Mouse (Mus musculus) heart, embryonic 12.5 days (tissue): ENCODE results near the gene Fam219a. TPM values are rescaled to one million over a fixed set of nuclear protein-coding genes. Genes with fewer than 3 reads are reported as not detected.
A peak's percentile ranks its signal among the peaks of the same experiment; 100 is the strongest.

Experiments
- ATAC-seq: fragments of 200-750 bp; cut with Nextera tagmentation; 2 replicates; pipeline ENCODE4 v1.8.0; 2017; ENCODE audit warnings: moderate TSS enrichment, moderate library complexity; ENCODE audit not compliant: insufficient number of reproducible peaks, low FRiP score
- H3K27ac ChIP-seq: fragments of 300-500 bp; sonication (generic); 2 replicates; pipeline ENCODE4 v1.5.1; 2016; ENCODE audit warnings: mild to moderate bottlenecking, moderate library complexity; ENCODE audit not compliant: poor library complexity, severe bottlenecking
- H3K27me3 ChIP-seq: fragments of 300-500 bp; sonication (generic); replicated peaks from 2 replicates; pipeline ENCODE4 v1.6.1; 2016; ENCODE audit warnings: mild to moderate bottlenecking, moderate library complexity
- H3K36me3 ChIP-seq: fragments of 300-500 bp; sonication (generic); 2 replicates; pipeline ENCODE4 v1.6.1; 2016; ENCODE audit warnings: mild to moderate bottlenecking, moderate library complexity
- H3K4me1 ChIP-seq: fragments of 300-500 bp; sonication (generic); replicated peaks from 2 replicates; pipeline ENCODE4 v1.6.1; 2016; ENCODE audit warnings: mild to moderate bottlenecking
- H3K4me2 ChIP-seq: fragments of 300-500 bp; sonication (generic); 2 replicates; pipeline ENCODE4 v1.6.1; 2016; ENCODE audit warnings: mild to moderate bottlenecking, moderate library complexity
- H3K4me3 ChIP-seq: fragments of 300-500 bp; sonication (generic); 2 replicates; pipeline ENCODE4 v1.5.1; 2016; ENCODE audit warnings: mild to moderate bottlenecking
- H3K9ac ChIP-seq: fragments of 300-500 bp; sonication (generic); 2 replicates; pipeline ENCODE4 v1.6.1; 2016; ENCODE audit warnings: mild to moderate bottlenecking, moderate library complexity
- H3K9me3 ChIP-seq: fragments of 300-500 bp; sonication (generic); replicated peaks from 2 replicates; pipeline ENCODE4 v1.6.1; 2016; ENCODE audit warnings: mild to moderate bottlenecking, moderate library complexity
- WGBS: fragments of 180-500 bp; shearing (Covaris S2); methylation state at CpG from one replicate; pipeline ENCODE4 v1.1.7; 2016; 5-methylcytosine and 5-hydroxymethylcytosine counted together
- polyA plus RNA-seq: library from polyadenylated mRNA; unstranded; fragments of >200 nt; fragmentation: Nextera tagmentation; extraction: Ambion mirVana; gene quantifications from 2 replicates; pipeline ENCODE4 v1.2.1, GENCODE M21; 2016

Gene Fam219a
- polyA plus RNA-seq, 1 experiment from 2014 or later = 2.6 TPM

GRCm38 (mm10) chr4:41522136-41522535 lies 47.2 kb downstream of the Fam219a start:
- no peak overlapping the region for H3K27ac ChIP-seq
- no peaks in the 10 kb centered on the region for H3K36me3 ChIP-seq
- H3K4me3 ChIP-seq = no peak overlapping the region
- WGBS = 87% methylated on average over 6 of the region's 6 CpGs
- H3K9me3 ChIP-seq = no peaks in the 10 kb centered on the region
- H3K4me2 ChIP-seq = no peak overlapping the region
- H3K4me1 ChIP-seq = 0 out of 2 replicates have a peak, but pooled peaks cover 6% of the 10 kb centered on the region
- peaks cover 40% of the 10 kb centered on the region for H3K27me3 ChIP-seq
- ATAC-seq = no peak
- no peak overlapping the region for H3K9ac ChIP-seq

DNA sequence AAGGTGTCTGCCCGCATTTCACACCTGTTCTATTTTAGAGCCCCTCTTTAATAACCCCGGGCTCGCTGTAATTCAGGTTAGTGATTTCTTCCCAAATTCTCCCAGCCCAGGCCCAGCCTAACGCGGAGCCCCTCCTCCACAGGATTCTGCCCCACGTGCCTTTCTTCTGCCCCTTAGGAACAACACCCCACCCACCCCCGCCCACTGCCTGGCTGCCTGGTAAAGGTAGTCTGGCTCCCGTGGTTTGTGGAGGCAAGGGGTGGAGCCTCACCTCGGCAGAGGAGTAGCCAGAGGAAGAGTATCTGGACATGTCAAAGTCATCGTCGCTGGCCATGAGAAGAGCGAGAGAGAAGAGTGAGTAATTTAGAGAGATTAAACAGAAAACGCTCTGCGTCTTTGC lies 48.7 kb downstream of the Fam219a start:
- peaks cover 43% of the 10 kb centered on the region for H3K27me3 ChIP-seq
- no peaks in the 10 kb centered on the region for H3K36me3 ChIP-seq
- H3K9me3 ChIP-seq = no peaks in the 10 kb centered on the region
- no peak overlapping the region for H3K4me3 ChIP-seq
- no peak overlapping the region for H3K9ac ChIP-seq
- H3K4me1 ChIP-seq = no peaks in the 10 kb centered on the region
- H3K4me2 ChIP-seq = no peak overlapping the region
- 32% methylated on average over 14 of the region's 14 CpGs for WGBS
- ATAC-seq = no peak
- H3K27ac ChIP-seq = no peak overlapping the region

GRCm38 (mm10) chr4:41519195-41519594 lies 50.1 kb downstream of the Fam219a start:
- no peak overlapping the region for H3K4me3 ChIP-seq
- H3K27ac ChIP-seq = no peak overlapping the region
- H3K9me3 ChIP-seq = no peaks in the 10 kb centered on the region
- H3K36me3 ChIP-seq = no peaks in the 10 kb centered on the region
- H3K4me2 ChIP-seq = no peak overlapping the region
- H3K27me3 ChIP-seq = peaks cover 43% of the 10 kb centered on the region
- no peaks in the 10 kb centered on the region for H3K4me1 ChIP-seq
- no peak for ATAC-seq
- no peak overlapping the region for H3K9ac ChIP-seq
- 83% methylated on average over 5 of the region's 5 CpGs for WGBS

- Histone ChIP-seq H3K9me3 (no peaks in the 10 kb centered on the region), H3K4me2 (no peak overlapping the region), H3K4me1 (no peaks in the 10 kb centered on the region), H3K27ac (no peak overlapping the region), H3K27me3 (peaks cover 43% of the 10 kb centered on the region), H3K9ac (no peak overlapping the region), H3K4me3 (no peak overlapping the region), H3K36me3 (no peaks in the 10 kb centered on the region)
- WGBS = 69% methylated on average over 7 of the region's 7 CpGs
- no peak for ATAC-seq
Observed at GRCm38 (mm10) chr4:41518349-41518748, 51.0 kb downstream of the Fam219a start.

GRCm38 (mm10) chr4:41517233-41517632 lies 52.1 kb downstream of the Fam219a start, which contains the start of gene 1110017D15Rik:
Gene 1110017D15Rik (minus strand): TSS chr4:41517333.
- ATAC-seq = no peak
- Histone ChIP-seq H3K4me1 (no peaks in the 10 kb centered on the region), H3K27me3 (peaks cover 54% of the 10 kb centered on the region), H3K27ac (no peak within 1 kb of the TSS), H3K36me3 (no peaks in the 10 kb centered on the region), H3K9ac (no peak within 1 kb of the TSS), H3K9me3 (no peaks in the 10 kb centered on the region), H3K4me3 (no peak within 1 kb of the TSS), H3K4me2 (no peak within 1 kb of the TSS)
- 64% methylated on average over 2 of the region's 2 CpGs for WGBS

DNA sequence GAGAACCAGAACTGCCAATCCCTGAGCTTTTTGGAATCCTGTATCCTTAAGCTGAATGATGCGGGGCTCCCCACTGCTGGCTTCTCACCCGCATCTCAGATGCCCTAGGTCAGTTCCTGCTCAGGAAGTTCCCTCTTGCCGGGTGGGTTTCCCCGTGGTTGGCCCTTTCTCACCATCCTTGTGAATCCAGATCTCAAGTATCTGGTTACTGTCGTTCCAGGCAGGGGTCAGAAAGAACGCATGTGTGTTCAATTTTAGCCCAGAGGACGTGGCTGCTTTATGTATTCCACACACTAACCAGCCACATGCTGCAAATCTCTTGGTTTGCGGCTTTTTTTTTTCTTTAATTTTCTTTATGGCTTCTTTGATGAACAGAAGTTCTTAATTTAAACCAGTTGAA lies 55.6 kb downstream of the Fam219a start:
- WGBS = 21% methylated on average over 8 of the region's 8 CpGs
- Histone ChIP-seq H3K4me1 (no peaks in the 10 kb centered on the region), H3K9me3 (no peaks in the 10 kb centered on the region), H3K27ac (no peak overlapping the region), H3K36me3 (no peaks in the 10 kb centered on the region), H3K9ac (no peak overlapping the region), H3K27me3 (peaks cover 57% of the 10 kb centered on the region), H3K4me2 (no peak overlapping the region), H3K4me3 (no peak overlapping the region)
- ATAC-seq = no peak

DNA sequence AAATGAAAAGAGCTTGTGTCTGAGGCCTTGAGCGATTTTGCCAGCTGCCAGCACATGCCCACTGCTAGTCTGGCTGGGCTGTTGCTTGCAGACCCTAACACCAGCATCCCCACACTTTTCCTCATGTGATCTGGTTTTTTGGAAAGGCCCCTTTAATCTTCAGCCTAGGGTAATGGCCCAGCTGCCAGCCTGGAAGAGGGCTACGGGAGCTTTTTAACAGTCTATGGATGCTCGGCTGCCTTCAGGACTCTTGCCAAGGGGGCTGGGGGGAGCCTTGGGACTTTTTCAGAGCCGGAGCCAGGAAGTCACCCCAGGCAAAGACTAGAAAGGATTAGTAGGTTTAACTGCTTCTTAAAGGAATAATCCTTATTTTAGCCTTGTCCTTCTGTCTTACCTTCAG lies 56.0 kb downstream of the Fam219a start:
- H3K27me3 ChIP-seq = peaks cover 58% of the 10 kb centered on the region
- H3K27ac ChIP-seq = no peak overlapping the region
- ATAC-seq = no peak
- no peaks in the 10 kb centered on the region for H3K9me3 ChIP-seq
- H3K4me3 ChIP-seq = no peak overlapping the region
- no peaks in the 10 kb centered on the region for H3K36me3 ChIP-seq
- H3K4me2 ChIP-seq = no peak overlapping the region
- H3K9ac ChIP-seq = no peak overlapping the region; the same call in 1 of the 2 replicates
- no peaks in the 10 kb centered on the region for H3K4me1 ChIP-seq
- WGBS = 37% methylated on average over 4 of the region's 4 CpGs

DNA sequence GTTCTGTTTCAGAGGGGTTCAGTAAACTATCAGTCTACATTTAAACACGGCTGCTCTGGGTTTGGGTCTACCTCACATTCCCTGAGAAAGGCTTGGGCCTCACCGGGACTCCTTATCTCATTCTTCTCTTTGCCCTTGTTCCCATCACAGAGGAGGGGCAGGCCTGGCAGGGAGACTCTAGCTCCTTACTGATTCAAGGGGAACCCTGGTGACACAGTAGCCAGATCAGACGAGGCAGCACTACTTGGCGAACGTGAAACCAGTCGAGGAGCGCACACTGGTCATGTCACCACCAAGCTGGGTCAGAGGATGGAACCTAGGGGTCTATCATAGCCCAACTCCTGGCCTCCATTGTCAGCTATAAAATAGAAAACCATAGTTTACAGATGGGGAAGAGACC lies 61.3 kb downstream of the Fam219a start:
- Histone ChIP-seq H3K27ac (no peak overlapping the region), H3K9ac (no peak overlapping the region), H3K4me2 (no peak overlapping the region), H3K27me3 (peaks cover 60% of the 10 kb centered on the region), H3K4me3 (no peak overlapping the region), H3K9me3 (no peaks in the 10 kb centered on the region), H3K4me1 (peaks cover 17% of the 10 kb centered on the region), H3K36me3 (no peaks in the 10 kb centered on the region)
- ATAC-seq = no peak
- 29% methylated on average over 7 of the region's 7 CpGs for WGBS

GRCm38 (mm10) chr4:41507326-41507924 lies 61.9 kb downstream of the Fam219a start:
- Histone ChIP-seq H3K36me3 (no peaks in the 10 kb centered on the region), H3K27ac (no peak overlapping the region), H3K4me3 (peak overlapping the region; percentile 53), H3K27me3 (peaks cover 54% of the 10 kb centered on the region), H3K9me3 (no peaks in the 10 kb centered on the region), H3K9ac (peak overlapping the region; percentile 50), H3K4me1 (peaks cover 23% of the 10 kb centered on the region), H3K4me2 (peak overlapping the region; percentile 92)
- ATAC-seq = no peak
- WGBS = 3% methylated on average over 22 of the region's 22 CpGs

- Histone ChIP-seq H3K4me1 (peaks cover 28% of the 10 kb centered on the region), H3K27ac (no peak overlapping the region), H3K36me3 (no peaks in the 10 kb centered on the region), H3K9me3 (no peaks in the 10 kb centered on the region), H3K4me2 (peak overlapping the region; percentile 92), H3K4me3 (peak overlapping the region; percentile 53), H3K27me3 (peaks cover 53% of the 10 kb centered on the region), H3K9ac (peak overlapping the region; percentile 50)
- ATAC-seq = peak; percentile 66
- WGBS = under 1% methylated on average over 28 of the region's 29 CpGs
Observed at GRCm38 (mm10) chr4:41506906-41507305, 62.4 kb downstream of the Fam219a start.

GRCm38 (mm10) chr4:41506156-41506555 lies 63.2 kb downstream of the Fam219a start:
- H3K36me3 ChIP-seq = no peaks in the 10 kb centered on the region
- ATAC-seq = no peak
- peaks cover 29% of the 10 kb centered on the region for H3K4me1 ChIP-seq
- no peak overlapping the region for H3K27ac ChIP-seq
- H3K4me2 ChIP-seq = peak overlapping the region; percentile 92
- H3K27me3 ChIP-seq = peaks cover 53% of the 10 kb centered on the region
- no peak overlapping the region; the same call in 1 of the 2 replicates for H3K9ac ChIP-seq
- H3K4me3 ChIP-seq = peak overlapping the region; percentile 53
- H3K9me3 ChIP-seq = no peaks in the 10 kb centered on the region
- WGBS = 11% methylated on average over 13 of the region's 13 CpGs

- peaks cover 56% of the 10 kb centered on the region for H3K27me3 ChIP-seq
Observed at GRCm38 (mm10) chr4:41505131-41505551, 64.2 kb downstream of the Fam219a start.

More at GRCm38 (mm10) chr4:41505131-41505551, 64.2 kb downstream of the Fam219a start:
- Histone ChIP-seq H3K4me1 (peaks cover 29% of the 10 kb centered on the region), H3K4me3 (no peak overlapping the region), H3K27ac (no peak overlapping the region), H3K9ac (no peak overlapping the region), H3K36me3 (no peaks in the 10 kb centered on the region), H3K9me3 (no peaks in the 10 kb centered on the region), H3K4me2 (no peak overlapping the region)
- 47% methylated on average over 11 of the region's 11 CpGs for WGBS
- no peak for ATAC-seq
